Mouse (Mus musculus) Muller cell, postnatal 12 days (primary cell): ENCODE results near the gene Akr1c14.
A peak's percentile ranks its signal among the peaks of the same experiment; 100 is the strongest.
"Not testable (repeated sequence)": the region's sequence is repeated elsewhere in the genome, so short reads cannot be mapped to it uniquely, and the experiment has no call there.

Experiments
- DNase-seq: peaks from one replicate; pipeline ENCODE4 v3.0.0-alpha.2; 2015; ENCODE audit errors: inconsistent ontology term

Akr1c14 gene

GRCm38 (mm10) chr13:4123146-4123545, 74.3 kb downstream of the Akr1c14 start:
- no peak for DNase-seq

- not testable (repeated sequence) for DNase-seq
Measured at GRCm38 (mm10) chr13:4124471-4124870, 75.7 kb downstream of the Akr1c14 start.

GRCm38 (mm10) chr13:4125846-4126245, 77.0 kb downstream of the Akr1c14 start:
- DNase-seq: peak; percentile 72

- no peak for DNase-seq
Measured at GRCm38 (mm10) chr13:4129100-4129499, 80.3 kb downstream of the Akr1c14 start.

- DNase-seq: no peak
Measured at GRCm38 (mm10) chr13:4131317-4131716, 82.5 kb downstream of the Akr1c14 start.

- no peak for DNase-seq
Measured at GRCm38 (mm10) chr13:4131721-4132120, 82.9 kb downstream of the Akr1c14 start.

GRCm38 (mm10) chr13:4133070-4133469, 84.3 kb downstream of the Akr1c14 start:
- no peak for DNase-seq
